Mouse (Mus musculus) natural killer cell, adult 2 months (primary cell): ENCODE results near the gene Arhgap42.

Experiments used
- DNase-seq, 2 experiments: peaks; one replicate each; pipeline ENCODE4 v3.0.0; 2022; ENCODE audit warnings: low spot score in 2 of 2

The Arhgap42 gene

DNA sequence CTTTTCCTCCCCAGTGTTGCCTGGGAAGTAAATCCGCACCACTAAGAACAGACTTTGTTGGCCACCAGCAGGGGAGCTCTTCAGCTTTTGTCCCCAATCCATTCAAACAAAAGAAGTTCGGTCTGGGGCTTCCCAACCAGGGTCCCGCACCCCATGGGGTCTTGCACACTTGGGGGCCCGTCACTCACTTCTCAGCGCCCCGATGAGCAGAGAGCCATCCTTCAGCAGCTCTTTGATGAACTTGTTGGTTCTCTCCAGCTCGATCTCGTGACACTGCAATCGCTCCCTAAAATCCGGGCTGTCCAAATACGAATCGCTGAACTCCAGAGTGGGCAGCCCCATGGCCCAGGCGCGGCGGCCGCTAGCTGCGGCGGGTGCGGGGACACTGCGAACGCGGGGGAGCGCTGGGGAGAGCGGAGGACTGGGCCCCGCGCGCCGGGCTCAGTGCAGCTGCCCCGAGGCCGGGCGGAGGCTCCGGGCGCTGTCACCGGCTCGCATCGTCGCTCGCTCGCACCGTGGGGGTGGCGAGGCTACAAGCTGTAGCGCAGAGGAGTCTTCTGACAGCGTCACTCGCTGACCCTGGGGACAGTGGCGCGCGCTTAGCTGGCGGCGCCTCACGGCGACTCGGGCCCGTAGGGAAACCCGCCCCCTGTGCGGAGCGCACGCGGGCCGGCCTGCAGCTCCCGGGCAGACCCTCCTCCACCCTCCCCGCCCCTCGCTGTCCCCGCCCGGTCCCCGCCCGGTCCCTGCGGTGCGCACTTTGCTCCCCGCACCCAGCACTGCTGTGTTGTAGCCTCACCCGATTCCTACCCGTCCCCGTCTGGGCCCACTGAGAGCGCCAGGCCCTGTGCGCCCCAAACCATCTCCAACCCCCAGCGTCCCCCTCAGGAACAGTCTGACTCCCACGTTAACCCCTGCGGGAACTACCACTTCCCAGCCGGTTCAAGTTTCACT, at the start of gene Arhgap42:
Gene Arhgap42 (minus strand): TSS at position 664 of the 954 bp plus-strand sequence.
- DNase-seq = no peak

DNA sequence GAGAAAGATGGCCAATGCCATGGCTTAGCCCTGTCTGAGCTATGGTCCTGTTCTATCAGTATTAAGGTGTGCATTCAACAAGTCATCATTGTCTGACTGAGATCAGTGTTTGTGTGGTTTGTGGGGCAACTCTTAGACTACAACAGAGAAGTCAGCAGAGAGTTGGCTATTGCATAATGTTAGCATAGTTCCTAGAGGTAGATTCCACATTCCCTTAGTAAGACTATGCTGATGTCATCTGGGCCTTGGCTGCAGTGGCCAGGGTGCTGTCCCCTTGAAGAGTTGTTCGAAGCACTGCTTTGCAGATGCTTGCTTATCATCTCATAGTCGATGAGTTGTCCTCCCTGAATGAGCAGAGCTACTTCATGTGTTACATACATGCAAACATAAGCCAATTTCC, 49.2 kb upstream of the Arhgap42 start:
- DNase-seq = no peak

DNA sequence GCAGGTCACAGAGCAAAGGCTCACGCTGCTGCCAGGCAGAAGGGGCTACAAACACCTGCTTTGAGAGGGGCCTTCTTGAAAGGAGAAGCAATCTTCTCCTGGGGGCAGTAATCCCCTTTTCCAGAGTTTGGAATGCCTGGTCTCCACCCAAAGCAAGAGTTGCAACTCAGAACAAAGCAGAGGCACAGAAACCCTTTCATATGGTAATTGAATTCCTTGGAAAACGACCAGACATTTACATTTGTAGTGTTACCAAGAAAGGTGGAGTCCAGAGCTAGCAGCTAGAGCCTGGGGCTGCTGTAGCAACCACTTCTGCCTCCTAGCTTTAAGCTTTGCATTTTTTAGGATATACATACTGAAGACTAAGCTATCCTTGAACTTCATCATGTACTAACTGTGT, 30.4 kb upstream of the Arhgap42 start:
- DNase-seq = no peak

DNA sequence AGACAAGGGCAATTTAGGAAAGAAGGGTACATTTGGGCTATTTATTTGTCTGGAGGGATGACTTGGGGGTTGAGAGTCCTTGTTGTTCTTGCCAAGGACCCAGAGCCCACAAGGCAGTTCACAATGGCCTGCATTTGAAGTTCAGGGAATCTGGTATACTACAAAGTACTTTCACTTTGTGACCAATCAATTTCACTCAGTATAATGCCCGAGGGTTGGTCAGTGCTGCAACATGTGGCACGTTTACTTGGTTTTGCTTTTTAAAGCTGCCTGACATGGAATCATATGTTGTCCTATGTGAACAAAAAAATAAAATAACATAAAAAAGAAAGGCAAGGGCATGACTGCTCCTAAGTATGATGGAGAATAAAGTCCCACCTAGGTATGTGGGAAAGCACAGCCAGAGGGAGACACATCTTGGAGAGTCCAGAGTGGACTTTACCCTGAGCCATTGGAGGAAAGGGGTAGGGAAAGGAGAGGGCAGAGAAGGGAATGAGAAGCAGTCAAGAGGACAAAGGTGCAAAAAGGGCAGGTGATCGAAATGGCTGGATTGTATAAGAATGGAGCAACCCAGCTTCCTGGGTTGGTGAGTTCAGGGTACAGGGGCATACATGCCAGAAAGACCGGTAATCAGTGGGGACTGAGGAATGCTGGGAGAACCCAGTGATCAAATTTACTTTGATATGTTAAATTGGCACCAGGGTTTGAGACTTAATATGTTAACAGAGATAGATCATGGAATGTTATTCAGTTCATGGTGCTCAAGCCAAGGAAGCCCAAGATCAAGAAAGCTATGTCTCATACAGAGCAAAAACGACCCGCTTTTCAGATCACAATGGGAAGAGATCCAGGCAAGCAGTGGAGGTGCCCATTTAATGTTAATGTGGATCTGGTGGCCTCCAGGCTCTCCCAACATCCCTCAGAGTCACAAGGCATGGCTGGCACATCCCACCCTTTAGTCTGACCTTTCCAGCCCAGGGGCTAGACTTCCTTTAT, 29.0 kb upstream of the Arhgap42 start:
- DNase-seq = no peak

DNA sequence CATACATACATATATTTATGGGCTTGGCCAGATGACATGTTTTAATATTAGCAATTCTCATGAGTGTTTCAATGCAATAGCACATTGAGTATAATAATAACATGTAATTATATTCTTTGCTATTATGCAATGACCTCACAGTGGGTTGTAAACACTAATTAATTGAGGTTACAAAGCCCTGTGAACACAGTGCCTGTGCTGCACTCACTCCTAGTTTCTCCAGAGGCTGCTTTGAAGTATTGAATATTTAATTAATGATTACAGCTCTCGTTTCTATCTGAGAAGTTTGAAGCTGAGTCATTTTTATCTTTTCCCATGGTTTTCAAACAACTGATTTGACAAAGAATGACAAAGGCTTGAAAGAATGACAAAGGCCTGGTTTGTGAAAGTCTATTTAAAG, 24.6 kb upstream of the Arhgap42 start:
- DNase-seq = no peak

DNA sequence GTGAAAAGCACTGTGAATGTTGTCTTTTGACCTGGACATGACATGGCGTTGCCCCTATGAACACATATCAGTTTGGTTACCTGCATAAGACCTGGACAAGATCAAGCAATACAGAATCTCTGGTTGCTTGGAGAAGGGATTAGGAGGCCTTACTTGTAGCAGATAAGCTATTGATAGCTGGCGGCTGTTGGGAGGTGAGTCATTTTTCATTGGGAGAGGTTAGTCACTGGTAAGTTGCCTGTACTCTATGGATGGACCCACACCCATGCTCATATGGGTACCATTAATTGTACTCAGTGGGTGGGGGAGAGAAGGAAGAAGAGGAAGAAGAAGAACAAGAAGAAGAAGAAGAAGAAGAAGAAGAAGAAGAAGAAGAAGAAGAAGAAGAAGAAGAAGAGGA, 23.6 kb upstream of the Arhgap42 start:
- DNase-seq = no peak

DNA sequence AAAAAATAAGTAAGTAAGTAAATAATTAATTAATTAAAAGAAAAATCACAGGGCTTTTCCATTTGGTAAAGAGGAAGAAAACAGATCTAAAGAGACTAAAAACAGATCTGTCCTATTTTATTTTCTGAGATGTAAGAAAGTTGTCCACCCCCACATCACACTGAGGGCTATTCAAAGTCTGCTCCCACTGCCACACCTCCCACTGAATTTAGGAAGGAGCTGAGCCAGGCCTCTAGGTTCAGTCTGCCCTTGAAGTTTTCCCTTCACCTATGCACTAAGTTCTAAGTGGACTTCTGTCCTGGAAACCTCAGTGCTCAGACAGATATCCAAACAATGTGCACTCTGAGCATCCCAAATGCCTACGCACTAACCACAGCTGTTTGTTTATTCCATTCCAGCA, 15.9 kb upstream of the Arhgap42 start:
- DNase-seq = no peak

DNA sequence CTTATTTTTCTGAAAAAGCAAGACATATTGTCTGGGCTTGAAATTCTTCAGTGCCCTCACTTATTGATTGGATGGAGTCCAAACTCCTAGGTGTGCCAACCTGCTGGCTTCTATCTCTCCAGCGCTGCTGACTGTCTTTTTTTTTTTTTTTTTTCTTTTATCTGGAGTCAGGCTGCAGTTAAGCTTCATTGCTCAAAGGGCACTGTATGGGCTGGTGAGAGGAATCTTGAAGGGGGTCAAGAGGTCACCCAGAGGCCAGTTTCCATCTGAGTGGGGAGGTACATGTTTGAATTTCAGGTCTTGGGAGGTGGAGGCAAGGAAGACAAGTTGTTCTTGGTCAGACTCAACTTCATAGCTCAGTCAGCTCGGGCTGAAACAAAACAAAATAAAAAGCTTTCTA, 9.6 kb upstream of the Arhgap42 start:
- no peak for DNase-seq

DNA sequence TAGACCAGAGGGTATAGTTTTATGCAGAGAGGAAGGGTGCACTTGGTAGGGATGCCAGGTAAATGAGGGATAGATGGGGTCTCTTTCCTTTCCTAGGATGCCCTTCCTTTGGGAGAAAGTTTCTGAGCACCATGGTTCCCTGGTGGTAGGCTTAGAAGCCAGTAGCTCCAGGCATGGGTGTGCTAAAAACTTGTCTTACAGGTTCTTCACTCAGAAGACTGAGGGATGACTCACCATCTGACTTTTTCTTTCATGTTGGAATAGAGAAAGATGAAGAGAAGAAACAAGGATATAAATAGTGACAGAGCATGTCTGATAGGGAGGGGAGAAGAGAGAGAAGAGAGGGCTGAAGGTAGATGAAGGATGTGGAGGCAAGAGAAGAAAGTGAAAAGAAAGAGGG, 7.1 kb upstream of the Arhgap42 start:
- no peak for DNase-seq

DNA sequence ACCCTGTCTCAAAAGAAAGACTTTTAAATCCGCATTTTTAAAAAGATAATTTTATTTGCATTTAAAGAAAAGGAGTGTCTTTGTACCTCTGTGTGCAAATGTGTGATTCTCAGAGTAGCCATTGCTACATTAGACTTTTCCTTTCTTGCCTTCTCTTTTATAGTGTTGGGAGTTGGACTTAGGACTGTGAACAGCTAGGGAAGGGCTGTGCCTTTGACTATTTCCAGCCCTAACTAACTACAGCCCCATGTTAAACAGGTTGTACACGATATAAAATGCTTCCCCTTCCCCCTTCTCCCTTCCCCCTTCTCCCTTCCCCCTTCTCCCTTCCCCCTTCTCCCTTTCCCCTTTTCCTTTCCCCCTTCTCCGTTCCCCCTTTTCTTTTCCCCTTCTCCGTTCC, 4.9 kb upstream of the Arhgap42 start:
- DNase-seq = no peak

DNA sequence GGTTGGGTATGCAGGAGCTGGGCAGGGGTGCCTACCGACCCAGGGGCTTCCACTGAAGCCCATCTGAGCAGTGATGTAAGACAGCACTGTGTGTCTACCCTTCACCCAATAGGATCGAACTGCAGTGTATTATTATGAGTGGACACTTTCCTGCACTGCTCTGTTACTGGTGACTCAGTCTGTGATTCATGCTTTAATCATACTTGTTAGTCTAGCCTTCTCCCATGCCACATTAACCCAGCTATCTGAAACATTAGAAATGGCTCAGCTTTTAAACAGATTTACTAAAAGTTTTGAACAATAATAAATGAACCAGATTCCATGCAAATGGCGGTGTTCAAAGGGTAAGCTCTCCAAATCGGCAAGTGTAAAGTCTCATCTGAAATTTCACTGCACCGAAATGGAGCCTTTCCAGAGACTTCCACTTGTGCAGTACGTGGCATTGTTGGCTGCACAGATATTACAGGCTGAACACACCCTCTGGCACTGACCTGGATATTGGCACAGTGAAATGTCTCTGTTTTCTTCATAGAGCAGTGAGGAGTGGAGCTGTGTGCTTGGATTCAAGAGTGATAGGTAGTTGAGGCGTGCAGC, 2.4 kb upstream of the Arhgap42 start:
- DNase-seq = no peak

DNA sequence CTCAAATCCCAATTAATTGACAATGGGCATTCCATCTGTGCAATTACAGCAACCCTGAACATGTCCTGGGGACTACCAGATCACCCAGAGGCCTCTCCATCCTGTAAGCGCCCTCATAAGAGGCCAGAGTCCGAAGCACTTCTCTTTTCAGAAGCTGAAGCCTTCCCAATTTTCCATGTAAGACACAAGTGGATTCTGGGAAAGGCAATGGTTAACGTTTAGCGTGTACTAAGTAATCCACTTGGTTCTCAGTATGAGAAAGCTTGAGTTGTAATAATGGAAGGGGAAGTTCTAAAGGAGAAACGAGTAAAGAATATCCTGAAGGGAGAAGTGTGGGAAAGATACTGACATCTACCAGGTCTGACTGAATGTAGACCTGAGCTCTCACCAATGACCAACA, 1.4 kb downstream of the Arhgap42 start:
- DNase-seq = no peak

DNA sequence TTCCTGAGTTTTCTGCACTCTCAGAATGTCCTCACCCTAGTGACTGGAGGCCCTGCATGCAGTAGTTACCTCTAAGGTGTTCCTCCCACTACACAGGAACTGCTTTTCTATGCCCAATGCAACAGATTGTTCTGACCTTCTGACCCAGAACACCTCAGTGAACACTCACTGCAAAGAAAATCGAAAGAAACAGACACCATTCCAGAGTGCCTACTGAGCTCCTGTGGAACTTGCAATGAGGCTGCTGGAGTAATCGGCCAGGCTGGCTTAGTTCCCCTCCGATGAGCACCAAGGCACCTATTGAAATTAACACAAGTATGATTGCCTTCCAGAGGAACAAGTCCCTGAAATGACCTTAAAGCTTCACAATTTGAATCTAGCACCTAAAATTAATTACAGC, 9.2 kb downstream of the Arhgap42 start:
- DNase-seq = no peak

DNA sequence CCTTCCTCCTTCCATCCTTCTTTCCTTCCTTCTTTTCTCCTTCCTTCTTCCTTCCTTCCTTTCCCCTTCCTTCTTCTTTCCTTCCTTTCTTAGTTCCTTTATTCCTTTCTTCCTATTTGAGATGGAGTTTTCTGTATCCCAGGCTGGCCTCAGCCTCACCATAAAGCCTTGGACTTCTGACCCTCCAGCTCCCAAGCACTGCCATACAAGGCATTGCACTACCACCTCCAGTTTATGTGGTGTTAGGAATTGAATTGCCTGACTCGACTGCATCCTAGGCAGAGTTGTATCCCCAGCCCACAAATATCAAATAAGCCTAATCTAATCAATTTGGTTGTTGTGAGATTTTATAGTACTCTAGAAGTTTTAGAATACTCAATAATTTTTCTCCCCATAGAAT, 14.1 kb downstream of the Arhgap42 start:
- no peak for DNase-seq

DNA sequence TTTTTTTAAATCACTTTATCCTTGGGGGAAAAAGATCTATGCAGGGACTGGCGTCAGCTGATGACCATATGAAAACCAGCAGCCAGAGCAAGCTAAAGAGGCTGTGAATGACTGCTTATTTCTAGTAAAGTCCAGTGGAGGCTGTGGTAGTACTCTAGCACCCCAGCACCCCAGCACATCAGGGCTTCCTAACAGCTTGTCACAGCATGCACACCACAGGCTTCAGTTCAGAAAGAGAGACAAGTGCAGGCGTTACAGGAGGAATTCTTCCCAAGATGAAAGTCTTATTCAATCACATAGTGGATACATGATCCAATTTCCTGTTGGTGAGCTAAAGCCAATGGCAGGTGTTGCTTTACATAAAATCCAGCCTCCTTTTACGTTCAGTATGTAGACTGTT, 15.5 kb downstream of the Arhgap42 start:
- no peak for DNase-seq

DNA sequence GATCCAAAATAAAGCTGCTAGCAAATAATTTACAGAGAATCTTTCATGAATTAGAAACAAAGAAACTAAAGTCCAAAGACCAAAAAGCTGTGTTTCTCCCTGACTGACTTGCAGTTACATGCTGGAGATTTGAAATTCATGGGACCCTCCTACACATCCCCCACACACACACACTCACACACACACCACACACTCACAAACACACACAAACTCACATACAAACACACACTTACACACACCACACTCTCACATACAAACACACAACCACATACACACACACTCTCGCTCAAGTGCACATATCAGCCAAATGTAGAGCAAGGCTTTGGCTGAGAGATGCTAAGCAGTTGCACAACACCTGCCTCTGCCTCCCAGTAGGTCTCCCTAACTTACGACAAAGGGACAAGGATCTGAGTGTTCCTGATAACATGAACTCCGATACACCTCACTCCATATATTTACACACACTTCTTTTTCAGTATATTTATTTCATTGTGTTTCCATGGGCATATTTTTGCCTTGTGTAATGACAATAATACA, 16.9 kb downstream of the Arhgap42 start:
- no peak for DNase-seq

DNA sequence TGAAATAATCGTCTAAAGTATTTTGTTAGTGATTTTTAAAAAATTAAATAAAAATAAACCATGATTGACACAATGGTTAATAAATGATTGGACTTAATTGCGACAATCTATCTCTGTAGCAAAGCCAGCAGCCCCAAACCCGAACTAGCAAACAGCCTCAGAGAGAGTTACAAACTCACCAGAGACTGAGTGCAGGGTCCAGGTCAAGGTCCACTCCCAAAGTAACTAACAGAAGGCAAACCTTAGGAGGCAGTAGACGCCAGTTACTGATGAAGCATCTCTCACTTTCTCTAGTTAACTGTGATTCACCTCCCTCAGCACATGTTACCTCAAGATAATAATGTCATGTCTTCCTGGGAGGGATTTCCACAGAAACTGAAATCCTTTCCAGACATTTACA, 17.7 kb downstream of the Arhgap42 start:
- no peak for DNase-seq

DNA sequence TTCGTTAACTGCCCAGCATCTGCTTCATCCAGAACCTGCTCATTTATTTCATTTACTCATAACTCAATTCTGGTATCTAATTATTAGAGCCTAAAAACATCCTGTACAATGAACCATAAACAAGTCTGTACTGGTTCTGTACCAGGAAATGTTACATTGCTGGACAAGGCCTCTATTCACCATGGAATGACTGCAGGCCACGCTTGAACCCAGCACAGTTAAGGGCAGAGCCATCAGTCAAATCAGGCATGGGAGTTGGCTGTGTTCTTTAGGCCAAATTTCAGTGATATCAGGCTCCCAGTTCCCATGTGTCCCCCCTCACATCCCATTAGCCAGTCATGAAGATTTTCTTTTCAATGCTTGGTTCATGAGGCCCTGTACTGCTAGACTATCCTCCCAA, 20.6 kb downstream of the Arhgap42 start:
- DNase-seq = no peak

DNA sequence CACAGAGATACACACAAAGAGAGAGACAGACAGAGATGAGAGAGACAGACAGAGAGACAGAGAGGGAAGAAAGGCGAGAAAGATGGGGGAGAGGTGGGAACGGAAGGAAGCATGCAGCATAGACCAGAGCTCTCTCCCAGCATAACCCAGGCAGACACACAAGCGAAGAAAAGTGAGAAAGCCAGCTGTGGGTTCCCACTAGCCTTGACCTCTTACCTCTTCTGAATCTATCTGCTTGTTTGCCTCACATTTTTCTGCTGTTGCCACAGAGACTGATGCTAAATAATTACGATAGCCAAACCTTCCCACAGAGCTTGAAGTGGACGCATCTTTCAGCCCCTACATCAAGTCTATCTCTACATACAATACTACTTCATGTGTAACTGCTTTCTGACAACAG, 24.1 kb downstream of the Arhgap42 start:
- no peak for DNase-seq

DNA sequence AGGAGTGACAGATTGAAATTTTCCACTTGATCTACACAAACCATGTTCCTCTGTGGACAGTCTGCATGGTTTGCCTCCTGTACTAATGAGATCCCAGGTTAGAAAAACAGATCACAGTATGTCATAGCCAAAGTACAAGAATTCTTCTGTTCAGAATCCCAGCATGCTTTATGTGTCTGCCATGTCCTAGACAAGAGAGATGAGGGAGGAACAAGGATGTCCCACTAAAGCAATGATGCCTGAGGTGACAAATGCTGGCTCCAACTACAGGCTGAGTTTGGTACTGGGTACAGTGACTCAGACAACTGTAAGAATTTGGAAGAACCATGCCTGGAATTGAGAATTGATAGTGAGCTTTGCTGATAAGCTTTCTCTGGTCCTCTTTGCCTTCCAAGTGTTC, 24.6 kb downstream of the Arhgap42 start:
- DNase-seq = no peak

DNA sequence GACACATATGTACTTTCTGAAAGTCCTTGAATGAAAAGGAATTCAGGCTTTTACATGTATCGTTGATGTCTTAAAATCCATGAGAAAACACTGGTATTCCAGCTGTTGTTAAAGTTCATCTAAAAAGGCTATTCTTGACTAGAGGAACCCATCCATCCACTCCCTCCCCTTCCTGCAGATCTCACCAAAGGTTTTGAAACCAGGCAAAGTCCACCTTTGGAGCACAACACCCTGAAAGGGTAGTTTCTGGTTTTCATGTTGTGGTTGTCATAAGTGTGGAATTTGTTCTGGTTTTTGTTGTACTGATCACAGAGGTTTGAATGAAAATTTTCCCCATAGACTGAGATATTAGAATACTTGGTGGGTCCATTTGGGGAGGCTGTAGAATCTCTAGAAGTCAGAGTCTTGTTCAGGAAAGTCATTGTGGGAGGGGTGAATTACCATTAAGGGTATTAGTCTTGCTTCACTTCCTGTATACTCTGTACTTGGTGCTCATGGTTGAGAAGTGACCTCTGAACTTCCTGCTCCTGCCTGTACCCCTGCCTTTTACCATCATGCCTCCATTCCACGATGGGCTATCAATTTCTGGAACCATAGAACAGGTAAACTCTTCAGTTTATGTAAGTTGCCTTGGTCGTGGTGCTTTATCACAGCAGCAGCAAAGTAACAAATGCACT, 27.4 kb downstream of the Arhgap42 start:
- no peak for DNase-seq
